Mouse (Mus musculus): ENCODE data around the gene C2cd4a.
A peak's percentile ranks its signal among the peaks of the same experiment; 100 is the strongest.

C2cd4a gene

DNA sequence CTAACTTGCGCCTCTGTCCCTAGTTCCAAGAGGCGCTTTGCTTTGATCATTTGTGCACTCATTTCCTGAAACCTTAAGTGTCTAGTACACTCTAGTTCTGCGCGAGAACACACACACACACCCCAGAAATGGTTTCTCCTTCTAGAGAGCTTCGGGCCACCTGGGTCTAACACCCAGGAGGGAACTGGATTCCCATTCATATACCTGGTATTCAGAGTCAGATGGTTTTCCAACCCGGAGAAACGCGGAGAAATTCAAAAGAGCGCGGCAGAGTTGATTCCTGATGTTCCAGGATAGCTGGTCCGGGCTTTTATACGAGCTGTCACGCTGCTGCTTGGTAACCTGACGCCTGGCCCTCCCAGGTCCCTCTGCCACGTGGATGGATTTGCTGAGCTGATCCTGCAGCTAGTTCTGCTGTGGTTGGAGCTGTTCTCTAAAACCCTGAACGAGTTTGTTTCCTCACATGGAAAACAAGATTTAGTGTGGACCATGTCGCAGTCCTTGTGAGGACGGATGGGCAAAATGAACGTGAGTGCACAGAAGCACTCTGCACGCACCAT is at the start of gene C2cd4a:
C2cd4a (minus strand) TSS at position 285 of the 560 bp plus-strand sequence.
- no peak for DNase-seq (ENCODE audit: low spot score)

DNA sequence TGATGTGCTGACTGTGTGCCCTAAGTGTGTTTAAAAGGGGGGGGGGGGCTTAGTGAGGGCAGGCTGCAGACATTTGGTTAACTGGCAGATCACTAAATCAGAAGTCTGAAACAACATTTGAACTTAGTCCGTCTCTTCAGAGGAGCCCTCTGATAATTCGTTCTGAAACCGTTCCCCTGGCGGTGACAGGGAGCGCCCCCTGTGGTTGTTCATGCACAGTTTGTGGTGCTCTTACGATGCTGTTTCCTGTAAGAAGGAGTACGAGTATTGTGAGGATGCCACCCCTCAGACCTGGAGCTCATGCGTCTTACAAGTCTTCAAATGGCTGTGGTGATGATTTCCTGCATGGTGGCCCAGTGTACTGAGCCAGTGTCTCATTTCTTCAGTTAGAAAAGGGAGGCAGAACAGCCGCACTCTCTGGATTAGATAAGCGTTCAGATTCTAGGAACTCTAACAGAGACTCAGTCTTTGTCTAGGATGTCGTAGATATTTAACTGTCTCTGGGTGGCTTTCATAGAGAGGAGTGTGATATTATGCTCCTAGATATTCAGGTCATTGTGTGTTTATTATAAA is 46.2 kb upstream of the C2cd4a start:
- DNase-seq (ENCODE audit: low spot score), result no peak

DNA sequence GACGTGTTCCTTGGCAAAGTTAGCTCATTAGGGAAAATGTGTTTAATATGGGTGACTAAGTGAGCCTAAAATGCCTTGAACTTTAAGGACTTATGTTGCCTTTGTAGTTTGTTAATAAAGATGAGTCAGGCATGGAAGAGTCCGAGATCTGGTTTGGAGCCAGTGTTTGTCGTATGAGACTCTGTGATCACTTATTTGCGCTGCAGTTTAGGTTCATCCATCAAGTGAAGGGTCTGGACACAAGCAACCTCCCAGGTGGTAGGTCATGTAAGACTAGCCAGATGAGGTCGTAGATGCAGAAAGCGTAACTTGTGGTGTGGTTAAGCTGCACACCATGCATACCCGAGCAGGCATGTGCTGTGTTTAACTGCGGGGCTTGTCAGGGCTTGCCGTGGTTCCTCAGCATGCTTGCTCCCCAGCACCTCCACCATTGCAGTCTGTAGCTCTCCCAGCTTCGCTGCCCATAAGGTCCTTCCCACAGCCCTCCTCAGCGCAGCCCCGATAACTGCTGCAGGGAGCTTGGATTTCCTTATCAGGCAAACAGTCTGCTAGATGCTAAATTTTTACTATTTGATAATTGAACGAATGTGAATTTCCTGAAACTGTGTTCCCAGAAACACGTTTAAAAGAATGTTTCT is 45.1 kb upstream of the C2cd4a start:
- DNase-seq (ENCODE audit: low spot score), result no peak

DNA sequence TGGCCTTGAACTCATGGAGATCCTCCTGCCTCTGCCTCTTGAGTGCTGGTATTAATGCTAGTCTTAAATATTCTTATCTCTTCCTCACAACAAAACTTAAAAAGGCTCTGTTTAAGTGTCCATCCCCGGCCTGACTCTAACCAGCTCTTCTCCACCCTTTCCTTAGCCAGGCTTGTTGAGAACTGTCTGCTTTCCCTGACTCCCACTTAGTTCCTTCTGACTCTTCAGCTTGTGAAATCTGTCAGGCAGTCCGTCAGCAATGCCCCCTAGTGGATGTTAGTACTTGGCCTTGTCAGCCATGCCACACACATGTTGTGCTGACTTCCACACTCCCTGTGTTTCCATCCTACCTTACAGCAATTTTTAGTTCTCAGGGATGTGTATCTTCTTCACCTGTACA is 43.2 kb upstream of the C2cd4a start:
- DNase-seq (ENCODE audit: low spot score), result no peak

DNA sequence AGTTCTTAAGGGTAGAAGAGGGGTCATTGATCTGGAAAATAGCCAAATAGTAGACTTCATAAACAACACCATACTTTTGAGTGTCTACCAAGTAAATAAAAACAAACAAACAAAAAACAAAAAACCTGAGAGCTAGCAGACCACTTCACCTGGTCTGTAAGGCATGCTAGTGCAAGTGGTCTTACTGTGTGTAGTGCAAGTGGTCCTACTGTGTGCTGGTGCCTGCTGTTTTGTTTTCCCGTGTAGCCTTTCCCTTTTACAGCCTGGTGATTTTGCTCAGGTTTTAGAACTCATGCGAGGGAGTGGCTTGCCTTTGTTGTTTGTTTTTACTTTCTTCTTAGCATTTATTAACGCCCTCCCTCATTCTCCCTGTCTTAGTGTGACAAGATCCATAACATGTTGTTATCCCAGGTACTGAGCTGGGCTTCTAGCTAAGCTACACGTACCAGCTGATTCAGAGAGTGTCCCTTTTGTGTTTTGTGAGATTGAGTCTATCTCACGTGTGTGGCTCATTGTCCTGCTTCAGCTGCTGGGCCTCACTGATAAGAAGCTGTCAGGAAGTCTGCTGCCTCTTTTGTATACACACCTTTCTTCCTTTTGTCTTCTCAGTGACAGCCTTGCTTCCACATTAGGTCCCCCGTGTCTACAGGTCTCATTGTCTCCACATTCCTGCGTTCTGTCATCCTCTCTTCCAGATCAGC is 42.5 kb upstream of the C2cd4a start:
- DNase-seq (ENCODE audit: low spot score), result no peak

DNA sequence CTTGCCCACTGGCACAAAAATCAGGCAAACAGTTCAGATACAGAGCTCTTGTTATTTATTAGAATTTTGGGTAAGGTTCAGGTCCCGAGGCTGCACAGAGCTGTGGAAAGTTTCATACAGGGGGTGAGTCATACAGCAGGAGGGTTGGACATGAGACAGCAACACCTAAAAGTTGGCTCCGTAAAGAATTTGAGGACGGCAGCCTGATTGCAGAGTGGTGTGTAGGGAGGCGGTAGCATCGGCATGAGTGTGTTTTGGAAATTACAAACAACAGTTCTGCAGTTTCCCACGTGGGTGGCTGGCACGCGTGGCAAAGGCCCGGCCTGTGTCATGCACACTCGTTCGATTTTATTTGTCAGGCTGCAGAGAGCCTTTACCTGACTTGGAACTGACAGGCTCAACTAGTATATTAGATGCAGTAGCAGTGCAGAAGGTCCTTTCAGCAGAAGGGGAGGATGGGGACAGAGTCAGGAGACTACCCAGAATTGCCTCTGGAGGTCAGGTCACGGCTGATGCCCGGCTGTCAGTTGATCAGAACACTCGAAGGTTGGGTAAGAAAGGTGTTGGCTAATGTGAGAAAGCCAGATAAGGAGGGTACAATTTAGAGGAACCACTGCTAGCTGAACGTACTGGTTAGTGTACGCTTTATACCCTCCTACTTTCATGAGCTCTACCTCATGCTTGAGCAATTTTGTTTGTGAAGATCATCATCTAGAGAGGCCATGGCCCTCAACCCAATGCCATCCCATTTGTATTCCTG is 37.7 kb upstream of the C2cd4a start:
- DNase-seq (ENCODE audit: low spot score), result no peak

DNA sequence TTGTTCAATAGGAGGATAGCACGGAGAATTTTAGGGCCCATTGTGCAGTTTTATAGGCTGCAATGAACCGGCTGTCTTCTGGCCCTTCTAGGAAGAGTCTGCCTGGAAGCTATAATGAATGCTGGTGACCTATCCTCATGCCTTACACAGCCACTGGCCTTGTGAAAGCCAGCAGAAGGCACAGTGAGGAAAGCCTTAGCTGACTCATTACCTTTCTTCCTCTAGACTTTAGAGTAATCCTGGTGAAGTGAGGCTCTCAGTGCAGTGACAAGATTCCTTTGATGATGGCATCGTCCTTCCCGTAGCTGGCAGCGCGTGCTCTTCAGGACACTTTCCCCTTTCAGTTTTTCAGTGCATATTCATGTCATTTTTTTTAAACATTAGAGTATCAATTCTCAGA is 35.3 kb upstream of the C2cd4a start:
- DNase-seq (ENCODE audit: low spot score), result no peak

DNA sequence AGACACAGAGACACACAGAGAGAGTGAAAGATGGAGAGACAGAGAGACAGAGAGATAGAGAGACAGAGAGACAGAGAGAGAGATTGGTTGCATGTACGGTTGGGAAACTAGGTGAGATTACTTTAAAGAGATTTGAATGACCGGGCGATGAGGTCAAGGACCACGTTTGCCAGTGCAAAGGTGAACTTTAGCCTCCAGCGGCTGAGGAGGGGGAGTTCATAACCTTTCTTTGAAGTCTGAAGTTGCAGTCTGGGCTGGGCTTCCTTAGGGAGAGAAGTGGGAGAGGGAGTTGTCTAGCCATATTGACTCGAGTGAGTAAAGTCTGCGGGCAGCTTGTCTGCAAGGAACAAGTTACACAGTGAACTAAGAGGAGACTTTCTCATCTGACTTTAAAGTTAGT is 33.3 kb upstream of the C2cd4a start:
- DNase-seq (ENCODE audit: low spot score), result no peak

DNA sequence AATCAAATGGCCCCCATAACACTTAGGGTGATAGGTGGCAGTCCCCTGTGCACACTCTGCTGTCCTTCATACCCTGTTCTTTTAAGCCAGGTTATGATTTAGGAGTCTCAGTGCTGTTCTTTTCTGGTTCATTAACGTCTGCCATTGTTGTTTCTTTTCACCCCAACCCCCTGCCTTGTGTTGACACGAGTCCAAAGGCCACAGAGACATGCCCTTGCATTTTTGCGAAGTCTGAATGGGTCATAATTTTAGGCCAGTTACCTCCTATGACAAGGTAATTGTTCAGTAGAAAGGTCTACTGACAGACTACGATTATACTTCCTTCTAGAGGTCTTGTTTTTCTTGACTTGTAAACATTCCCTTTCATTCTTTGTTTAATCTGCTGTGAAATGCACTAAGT is 31.9 kb upstream of the C2cd4a start:
- DNase-seq (ENCODE audit: low spot score), result no peak

DNA sequence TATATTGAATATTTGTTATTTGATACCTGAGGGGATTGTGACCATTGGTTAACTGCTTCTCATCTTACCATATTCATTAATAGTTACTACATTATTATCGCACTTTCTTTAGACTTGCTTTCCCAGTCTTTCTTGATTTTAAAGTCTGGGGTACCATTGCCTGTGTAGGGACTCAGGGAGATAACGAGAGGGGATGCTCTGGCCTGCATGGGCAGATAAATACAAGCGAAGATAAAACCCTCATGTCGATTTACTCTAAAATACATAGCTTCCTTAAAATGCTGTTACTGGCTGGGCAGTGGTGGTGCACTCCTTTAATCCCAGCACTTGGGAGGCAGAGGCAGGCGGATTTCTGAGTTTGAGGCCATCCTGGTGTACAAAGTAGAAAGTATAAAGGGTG is 31.2 kb upstream of the C2cd4a start:
- no peak for DNase-seq (ENCODE audit: low spot score)

DNA sequence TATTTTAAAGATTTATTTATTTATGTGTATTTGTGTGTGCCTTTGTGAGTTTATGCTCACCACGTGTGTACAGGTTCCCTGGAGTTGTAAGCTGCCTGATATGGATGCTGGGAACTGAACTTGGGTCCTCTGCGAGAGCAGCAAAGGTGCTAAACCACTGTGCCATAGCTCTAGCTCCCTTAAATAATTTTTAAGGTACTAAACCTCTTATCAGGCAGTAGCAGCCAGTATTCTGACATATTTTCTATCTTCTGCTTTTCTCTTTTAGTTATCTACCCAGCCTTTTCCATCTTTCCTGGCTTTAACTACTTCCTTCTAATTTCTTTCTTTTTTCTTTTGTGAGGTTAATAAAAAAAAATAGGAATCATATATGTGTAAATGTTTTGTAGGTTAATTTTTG is 28.1 kb upstream of the C2cd4a start:
- no peak for DNase-seq (ENCODE audit: low spot score)

DNA sequence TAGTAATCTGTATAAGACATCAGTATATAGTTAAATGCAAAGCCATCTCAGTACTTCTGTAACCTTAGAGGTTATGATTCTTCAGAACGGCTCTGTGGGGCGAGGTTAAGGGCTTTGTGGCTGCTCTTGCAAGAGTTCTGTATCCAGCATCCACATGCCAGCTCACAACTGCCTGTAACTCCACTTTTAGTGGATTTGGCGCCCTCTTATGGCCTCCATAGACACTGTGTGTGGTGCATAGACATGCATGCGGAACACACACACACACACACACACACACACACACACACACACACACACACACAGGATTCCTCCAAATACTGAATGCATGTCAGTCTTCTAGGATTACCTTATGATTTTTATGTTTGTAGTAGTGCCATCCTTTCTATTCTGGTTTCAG is 19.0 kb upstream of the C2cd4a start:
- DNase-seq (ENCODE audit: low spot score), result peak; percentile 19

DNA sequence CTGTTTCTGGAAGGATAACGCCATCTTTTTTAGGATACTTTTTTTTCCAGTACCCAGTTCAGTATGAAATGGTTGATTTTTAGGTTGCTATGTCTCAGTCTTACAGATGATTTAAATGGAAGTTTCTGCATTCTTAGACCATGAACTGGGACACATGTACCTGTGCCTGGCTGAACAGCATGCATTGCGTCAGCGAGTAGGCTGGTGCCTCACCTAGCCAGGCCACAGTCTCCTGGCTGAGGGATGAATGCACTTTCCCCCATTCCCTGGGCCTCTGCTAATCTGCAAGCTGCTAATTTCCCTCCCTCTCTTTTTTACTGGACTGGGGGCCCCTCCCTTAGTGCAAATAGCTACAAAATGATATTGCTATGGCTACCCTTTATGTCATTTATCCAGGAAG is 17.7 kb upstream of the C2cd4a start:
- no peak for DNase-seq (ENCODE audit: low spot score)

DNA sequence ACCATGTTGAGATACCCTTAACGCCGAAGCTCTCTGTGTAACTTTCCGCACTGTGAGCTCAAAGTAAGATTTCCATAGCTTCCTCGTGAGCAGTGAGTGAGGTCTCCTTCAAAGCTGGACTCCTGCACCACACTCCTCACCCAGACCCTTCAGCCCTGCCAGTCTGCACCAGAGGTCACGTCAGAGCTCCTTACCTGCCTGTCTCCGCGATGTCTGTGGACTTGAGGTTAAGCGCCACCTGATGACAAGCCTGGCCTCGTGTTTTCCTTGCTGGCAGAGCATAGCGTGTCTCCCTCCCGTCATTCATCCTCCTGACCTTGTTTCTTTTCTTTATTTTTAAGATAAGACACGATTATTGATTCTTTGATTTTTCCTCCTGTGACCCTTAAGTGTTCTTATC is 17.3 kb upstream of the C2cd4a start:
- no peak for DNase-seq (ENCODE audit: low spot score)

DNA sequence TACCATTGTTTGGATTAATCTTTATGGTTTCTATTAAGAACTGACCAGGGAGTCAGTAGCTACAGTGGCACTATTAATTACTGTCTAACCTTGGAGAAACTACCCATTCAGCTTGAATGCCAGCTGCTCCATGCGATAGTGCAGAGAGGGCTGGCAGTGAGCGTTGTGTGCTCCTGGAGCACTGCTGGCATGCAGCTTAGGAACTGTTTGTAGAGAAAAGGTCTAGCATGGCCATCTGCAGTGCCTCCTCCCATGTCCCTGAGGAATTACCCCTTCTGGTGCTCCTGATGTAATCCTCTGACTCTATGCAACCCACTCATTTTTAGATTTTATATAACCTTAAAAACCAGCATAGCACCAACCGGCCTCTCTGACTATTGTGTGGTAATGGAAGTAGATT is 15.5 kb upstream of the C2cd4a start:
- DNase-seq (ENCODE audit: low spot score), result no peak

DNA sequence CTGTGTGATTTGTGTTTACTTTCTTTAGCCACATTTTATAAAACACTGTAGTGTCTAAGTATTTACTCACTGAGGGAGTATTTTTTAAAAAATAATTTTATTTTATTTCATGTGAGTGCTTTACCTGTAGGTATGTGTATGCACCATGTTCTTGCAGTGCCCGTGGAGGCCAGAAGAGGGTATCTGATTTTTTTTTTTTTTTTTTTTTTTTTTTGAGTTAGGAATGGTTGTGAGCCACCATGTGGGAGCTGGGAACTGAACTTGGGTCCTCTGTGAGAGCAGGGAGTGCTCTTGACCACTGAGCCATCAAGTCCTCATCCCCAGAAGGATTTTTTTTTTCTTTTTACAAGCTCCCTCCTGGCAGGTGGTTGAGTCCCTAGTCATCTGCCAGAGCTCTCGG is 14.0 kb upstream of the C2cd4a start:
- DNase-seq (ENCODE audit: low spot score), result no peak

DNA sequence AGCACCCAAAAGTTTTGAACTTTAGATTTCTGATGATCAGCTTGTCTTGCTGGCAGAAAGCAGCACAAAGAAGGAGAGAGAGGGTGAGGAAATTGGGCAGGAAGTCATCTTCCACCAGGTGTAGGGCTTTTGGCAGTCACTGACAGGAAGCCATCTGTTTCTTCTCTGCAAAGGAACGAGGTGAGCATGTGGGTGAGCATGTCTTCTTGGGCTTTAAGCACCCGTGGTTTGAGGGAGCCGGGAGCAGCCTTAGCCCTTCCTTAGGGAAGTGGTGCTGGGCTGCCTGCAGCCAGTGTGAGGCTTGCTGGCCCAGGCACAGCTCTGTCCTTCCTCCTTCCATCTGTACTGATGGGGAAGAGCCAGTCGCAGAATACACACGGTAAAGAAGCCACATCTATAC is 13.5 kb upstream of the C2cd4a start:
- DNase-seq (ENCODE audit: low spot score), result peak; percentile 22

DNA sequence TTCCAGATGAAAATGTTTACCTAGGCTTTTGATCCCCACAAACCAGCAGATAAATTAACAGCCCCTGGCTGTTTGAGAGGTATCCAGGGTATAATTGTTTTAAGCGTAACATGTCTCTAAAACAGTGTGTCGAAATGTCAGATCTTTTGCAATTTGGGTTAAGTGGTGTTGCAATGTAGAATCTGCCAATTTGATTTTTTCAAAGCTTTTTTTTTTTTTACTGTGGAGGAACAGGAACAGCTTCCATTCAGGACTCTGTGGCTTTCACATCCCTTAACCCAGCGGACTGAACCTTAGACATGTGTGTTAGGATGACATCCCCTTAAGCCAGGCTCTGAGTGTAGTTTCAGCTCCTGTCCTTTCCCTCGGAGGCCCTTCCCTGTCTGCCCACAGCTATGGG is 12.9 kb upstream of the C2cd4a start:
- DNase-seq (ENCODE audit: low spot score), result no peak

DNA sequence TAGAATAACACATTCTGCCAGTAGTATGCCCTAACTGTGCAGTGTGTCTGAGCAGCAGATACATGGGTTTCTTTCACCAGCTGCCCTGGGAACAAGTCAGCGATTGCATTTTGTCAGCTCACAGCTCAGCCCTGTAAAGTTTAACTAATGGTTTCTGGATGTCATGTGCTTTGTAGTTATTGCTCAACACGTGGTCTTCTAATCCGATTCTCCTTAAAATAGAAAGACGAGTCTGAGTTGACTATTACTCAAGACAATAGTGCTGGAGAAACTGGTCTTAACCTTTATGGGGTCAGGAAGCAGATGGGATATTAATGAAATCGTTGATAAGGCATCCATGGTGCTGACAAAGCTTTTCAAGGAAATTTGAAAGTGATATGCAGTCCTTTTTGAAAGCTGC is 10.7 kb upstream of the C2cd4a start:
- no peak for DNase-seq (ENCODE audit: low spot score)

DNA sequence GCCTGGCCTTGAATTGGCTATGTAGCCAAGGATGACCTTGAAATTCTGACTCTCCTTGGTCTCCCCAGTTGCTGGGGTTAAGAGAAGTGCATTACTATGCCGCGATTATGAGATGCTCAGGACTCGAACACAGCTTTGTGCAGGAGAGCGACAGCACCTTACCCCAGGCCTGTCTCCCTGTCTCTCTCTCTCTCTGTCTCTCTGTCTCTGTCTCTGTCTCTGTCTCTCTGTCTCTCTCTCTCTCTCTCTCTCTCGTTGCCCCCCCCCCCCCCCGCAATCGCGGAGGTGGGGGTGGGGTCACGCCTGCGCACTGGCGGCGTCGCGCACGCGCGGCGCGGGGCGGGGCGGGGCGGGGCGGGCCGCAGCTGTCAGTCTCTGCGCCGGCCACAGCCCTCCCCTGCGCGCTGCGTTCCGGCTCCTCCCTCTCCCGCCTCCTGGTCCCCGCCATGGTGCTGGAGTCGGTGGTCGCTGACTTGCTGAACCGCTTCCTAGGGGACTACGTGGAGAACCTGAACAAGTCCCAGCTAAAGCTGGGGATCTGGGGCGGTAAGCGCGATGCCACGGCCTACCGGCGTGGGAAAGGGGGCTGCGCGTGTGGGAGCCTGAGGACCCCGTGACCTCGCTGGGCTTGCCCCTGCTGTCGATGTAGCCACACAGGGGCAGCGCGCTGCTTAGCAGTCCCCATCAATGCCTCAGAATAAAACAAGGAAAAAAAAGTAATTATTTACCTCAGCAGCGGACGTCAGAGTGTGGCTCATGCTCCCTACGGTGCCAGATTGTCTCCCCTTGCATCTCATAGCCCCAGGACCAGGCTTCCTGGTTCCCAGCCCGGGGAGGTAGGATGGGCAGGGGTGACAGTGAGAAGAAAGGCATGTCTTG is 8.1 kb upstream of the C2cd4a start, which contains the start of gene Vps13c:
Vps13c (plus strand) TSS at position 416 of the 879 bp plus-strand sequence.
- peak; percentile 77 for DNase-seq (ENCODE audit: low spot score)

DNA sequence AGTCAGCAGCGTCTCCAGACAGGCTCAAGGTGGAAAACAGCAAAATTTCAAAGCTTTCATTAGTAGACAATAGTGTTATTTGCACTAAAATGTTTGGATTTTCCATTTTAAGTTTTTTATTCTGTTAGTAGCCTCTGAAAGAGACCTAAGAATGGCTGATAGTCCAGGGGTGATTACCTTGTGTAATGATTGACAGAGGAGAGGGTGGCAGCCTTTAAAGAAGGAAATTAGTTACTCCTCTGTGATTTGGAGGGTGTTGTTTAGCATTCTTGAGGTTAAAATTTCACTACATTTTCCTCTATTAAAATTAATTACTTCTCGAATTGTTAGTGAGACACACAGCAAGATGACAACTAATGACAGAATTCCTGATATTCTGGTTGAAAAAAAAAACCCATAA is 5.2 kb upstream of the C2cd4a start:
- DNase-seq (ENCODE audit: low spot score), result no peak

DNA sequence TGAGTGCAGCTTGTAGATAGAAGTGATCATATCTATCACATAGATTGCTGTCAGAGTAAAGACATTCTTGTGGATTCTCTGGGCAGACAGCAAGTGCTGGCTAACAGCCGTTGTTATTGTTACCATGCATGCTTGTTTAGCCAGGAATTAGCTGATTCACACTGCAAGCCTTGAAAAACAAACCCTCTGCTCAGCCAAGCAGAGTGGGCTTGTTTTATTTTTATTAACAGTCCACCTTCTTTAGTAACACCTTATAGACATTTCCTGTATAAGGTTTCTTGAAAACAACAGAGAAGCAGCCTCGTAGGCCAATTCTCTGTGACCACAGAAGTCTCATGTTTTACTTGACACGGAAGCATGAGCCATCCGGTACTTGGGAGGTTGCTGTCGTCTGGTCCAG is 2.4 kb upstream of the C2cd4a start:
- no peak for DNase-seq (ENCODE audit: low spot score)

All from T-cell, adult 2 months (primary cell).